Mouse (Mus musculus) heart, postnatal 25 days (tissue): ENCODE measurements around the gene Naa16. TPM values are rescaled to one million over a fixed set of nuclear protein-coding genes. Genes with fewer than 3 reads are reported as not detected.

Experiments used
- DNase-seq: peaks from one replicate; pipeline ENCODE4 v3.0.0; 2022; ENCODE audit warnings: low spot score
- intact Hi-C: fragments of 180-260 bp; cut with DNase I; formaldehyde crosslinking; loops from one replicate; pipeline ENCODE4 v1.15.1; 2025
- total RNA-seq, 2 experiments: library from RNA; stranded (reverse); gene quantifications; 2 replicates each; pipeline ENCODE4 v1.2.3; 2021

Gene Naa16
- total RNA-seq, 2 experiments from 2014 or later = 10.0 to 10.6 TPM

DNA sequence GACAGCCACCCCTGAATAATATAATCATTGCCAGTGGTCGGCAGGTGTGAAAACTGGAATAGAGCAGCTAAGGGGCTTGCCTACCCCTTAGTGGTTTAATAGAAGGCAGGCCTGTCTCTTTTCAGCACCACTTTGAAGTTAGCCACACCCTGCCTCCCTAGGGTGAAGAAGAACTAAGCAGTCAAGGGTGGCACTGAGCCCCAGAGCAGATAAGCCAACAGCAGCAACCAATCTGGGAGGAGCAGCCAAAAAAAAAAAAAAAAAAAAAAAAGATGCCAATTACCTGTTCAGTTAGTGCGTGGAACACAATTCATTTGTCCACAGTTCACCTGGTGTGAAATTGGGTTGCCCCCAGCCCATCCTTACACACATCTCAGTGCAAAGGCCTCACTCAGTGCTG, 87.4 kb downstream of the Naa16 start:
- intact Hi-C loops = loop anchor here (10.0 kb wide), 1 partner anchor 628 kb away; no protein-coding TSS in a partner anchor

GRCm38 (mm10) chr14:79301466-79301875, 89.1 kb downstream of the Naa16 start, which contains the start of gene Rgcc:
Gene Rgcc (minus strand): TSS chr14:79301645.
- intact Hi-C loops = loop anchor here (2.0 to 10.0 kb wide), 2 partner anchors 23 to 627 kb away; no protein-coding TSS in a partner anchor
- DNase-seq = peak; percentile 90

More for the DNA sequence above, 87.4 kb downstream of the Naa16 start:
- DNase-seq = no peak

DNA sequence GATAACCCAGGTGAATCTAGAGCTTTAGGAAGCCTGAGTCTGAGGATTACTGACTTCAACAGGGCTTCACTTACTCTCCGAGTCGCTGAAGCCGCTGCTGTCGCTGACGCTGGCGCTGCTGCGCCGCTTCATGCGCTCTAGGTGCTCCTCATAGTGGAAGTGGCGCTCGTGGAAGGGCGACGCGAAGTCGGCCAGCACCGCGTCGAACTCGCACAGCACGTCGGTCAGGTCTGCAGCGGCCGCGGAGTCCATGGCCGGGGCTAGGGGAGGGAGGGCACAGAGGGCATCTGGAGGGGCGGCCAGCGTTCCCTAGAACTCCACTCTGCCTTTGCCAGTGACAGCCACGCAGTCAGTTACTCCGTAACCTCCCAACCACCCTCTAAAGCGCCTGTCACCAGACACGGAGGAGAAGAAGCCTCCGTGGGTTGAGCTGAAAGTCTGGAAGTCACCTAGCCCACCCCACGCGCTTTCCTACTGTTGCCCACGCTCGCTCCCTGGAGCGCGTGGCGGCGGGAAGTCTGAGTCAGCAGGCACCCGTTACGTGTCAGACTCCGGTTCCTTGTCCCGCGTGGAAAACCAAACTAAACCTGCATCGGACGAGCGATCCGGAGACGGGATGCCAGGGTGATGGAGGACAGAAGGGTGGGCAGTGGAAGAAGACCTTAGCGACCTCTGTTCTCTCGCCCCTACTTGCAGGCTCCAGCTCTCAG, 89.8 kb downstream of the Naa16 start:
- DNase-seq = no peak
- intact Hi-C loops = loop anchor here (2.0 to 10.0 kb wide), 2 partner anchors 22 to 626 kb away; no protein-coding TSS in a partner anchor

- no peak for DNase-seq
- intact Hi-C loops = loop anchor here (2.0 to 10.0 kb wide), 2 partner anchors 21 to 625 kb away; no protein-coding TSS in a partner anchor
Measured at GRCm38 (mm10) chr14:79299796-79300195, 90.8 kb downstream of the Naa16 start.

- intact Hi-C loops = no loop called here
Measured at GRCm38 (mm10) chr14:79299230-79299629, 91.3 kb downstream of the Naa16 start.

DNA sequence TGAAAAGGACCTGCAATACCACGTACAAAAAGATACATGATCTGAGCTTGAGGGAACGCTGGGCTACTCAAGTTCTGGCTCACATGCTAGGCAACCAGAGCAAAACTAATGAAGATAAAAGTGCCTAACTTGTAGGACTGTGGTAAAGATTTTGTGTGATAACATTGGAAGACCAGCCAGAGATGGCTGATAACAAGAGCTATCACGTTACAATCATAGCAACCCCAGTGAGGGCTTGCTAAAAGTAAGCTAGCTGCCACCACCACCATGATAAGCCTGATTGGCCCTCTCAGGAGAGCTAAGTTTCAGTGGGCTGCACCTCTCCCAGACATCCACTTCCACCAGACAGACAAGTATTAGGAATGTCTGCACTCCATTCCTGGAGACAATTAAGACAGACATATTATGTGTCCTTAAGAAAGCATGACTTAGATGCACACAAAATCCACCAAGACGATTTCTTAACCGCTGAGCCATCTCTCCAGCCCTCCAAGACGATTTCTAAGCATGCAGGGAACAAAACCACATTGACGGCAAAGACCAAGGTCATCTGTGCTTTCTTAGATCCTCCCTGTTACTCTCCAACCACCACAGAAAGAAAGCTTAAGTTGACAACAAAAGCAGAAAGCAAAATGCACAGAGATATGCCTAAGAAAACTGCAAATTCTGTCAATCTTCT, 92.1 kb downstream of the Naa16 start:
- intact Hi-C loops = no loop called here

More at GRCm38 (mm10) chr14:79299230-79299629, 91.3 kb downstream of the Naa16 start:
- DNase-seq = no peak

GRCm38 (mm10) chr14:79296836-79297235, 93.7 kb downstream of the Naa16 start:
- intact Hi-C loops = no loop called here
- no peak for DNase-seq

More for the DNA sequence above, 92.1 kb downstream of the Naa16 start:
- no peak for DNase-seq

GRCm38 (mm10) chr14:79296201-79296600, 94.4 kb downstream of the Naa16 start:
- no peak for DNase-seq
- intact Hi-C loops = no loop called here

DNA sequence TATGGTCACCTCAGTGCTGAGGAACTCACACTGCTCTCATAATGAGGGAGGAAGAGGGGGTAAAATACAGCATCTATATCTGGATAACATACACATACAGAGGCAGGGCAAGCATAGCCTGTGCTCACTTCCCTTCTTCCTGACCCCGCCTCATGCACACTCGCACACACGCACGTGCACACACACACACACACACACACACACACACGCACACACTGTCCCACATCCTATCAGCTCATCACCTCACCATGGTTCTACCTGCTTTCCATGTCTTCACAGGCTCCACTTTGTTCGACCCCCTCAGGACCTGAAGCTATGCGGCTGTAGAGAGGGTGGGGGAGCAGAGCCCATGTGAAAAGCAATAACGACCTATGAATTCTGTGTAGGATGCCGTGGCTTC, 95.0 kb downstream of the Naa16 start:
- intact Hi-C loops = no loop called here
- DNase-seq = no peak

DNA sequence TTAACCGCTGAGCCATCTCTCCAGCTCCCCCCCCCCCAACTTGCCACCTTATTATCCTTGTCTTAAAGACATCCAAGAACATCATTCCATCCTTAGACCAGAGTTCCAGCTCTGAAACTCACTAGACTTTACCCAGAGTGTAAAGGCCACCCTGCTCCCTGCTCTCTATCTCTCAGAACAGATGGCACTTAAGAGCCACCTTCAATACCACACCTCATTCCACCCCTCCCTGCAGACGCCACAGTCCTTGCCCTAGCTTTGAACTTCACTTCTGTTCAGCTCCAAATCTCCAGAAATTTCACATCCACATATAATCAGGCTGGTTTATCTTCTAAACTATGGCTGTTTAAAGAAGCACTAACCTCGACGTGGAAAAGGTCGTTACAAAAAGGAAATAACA, 95.6 kb downstream of the Naa16 start:
- no peak for DNase-seq
- intact Hi-C loops = no loop called here

DNA sequence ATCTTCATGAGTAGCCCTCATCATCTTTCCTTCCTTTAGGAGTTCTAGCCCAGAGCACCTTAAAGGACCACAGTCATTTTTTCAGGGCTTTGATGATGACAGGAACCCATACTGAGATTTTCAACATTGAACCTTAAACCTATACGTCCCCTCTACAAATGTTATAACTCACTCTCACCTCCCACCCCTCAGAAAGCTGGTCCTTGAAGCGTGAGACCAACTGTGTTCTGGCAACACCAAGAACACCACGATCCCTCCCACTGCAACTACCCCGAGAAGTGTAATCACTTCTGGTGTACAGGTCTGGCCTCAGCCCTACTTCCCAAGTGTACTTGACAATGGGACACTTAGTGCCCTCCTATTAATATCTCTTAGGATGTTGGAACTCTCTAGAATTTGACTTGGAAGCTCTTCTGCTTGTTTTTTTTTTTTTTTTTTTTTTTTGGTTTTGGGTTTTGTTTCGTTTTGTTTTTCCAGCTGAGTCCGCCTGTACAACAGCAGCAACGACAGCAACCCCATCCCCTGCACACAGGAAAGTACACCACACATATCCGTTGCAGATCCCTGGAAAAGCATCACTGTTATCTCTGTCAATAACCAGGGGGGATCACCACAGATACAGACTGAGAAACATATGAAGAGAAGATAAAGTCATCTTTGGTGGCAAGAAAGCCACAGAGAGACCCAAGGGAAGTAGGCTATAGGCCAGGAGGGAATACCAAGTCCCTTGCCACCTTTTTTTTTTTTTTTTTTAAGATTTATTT, 96.3 kb downstream of the Naa16 start:
- intact Hi-C loops = no loop called here
- no peak for DNase-seq

DNA sequence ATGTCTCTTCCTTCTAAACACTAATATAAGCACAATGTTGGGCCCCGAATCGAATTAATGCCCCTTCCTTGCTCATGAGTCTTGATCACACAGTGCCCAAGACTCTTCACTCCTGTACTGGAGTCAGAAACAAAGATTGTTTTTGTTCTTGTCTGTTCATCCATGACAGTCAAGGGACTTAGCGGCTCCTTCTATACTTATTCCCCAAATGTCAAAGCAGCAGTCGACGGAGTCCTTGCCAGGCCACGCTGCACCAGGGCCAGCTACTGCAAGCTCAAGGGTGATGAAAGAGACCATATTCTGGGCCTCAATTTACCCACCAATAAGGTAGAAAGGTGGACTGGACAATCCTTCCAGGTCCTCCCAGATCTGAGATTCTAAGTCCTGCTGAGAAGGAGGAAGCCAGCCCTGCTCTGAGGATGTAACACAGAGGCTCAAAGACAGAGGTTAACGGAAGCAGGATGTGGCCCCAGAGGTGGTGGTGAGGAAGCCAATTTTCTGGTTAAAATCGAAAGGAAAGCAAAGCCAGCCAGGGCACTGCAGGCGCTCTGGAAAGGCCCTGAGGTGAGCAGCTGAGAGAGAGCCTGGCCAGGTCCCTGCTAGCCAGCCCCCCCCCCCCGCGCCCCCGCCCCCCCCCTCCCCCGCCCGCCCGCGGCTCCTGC, 97.3 kb downstream of the Naa16 start:
- intact Hi-C loops = no loop called here
- DNase-seq = no peak

DNA sequence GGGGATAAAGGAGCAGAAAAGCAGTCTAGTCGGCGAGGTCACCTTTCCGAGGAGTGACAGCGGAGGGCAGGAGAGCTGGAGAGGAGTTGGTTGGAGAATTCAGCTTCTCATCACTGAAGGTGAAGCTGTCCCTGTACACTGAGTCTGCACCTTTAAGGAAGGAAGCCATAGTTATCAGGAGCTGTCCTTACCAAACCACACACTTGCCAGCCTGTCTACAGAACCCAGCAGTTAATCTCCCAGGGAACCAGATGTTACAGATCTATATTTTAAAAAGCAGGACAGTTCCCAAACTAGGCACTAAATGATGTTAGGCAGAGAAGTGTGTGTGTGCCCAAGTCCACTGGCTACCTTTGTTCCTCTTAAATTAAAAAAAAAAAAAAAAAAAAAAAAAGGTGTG, 98.9 kb downstream of the Naa16 start:
- DNase-seq = no peak
- intact Hi-C loops = no loop called here

GRCm38 (mm10) chr14:79290683-79291425, 99.7 kb downstream of the Naa16 start:
- intact Hi-C loops = no loop called here
- no peak for DNase-seq

GRCm38 (mm10) chr14:79289909-79290308, 100.7 kb downstream of the Naa16 start:
- DNase-seq = no peak
- intact Hi-C loops = no loop called here

DNA sequence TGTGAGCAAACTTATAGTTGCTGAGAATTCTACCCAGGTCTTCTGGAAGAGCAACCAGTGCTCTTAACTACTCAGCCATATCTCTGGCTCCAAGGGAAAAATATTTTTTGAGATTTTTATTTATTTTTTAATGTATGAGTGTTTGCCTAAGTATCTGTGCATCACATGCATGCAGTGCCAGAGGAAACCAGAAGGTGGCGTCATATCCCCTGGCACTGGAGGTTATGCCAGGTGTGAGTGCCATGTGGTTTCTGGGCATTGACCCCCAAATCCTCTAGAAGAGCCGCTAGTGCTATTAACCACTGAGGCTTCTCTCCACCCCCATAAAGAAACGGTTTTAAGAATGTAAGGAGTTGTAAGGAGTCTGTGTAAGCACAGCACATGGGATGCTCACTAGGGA, 102.3 kb downstream of the Naa16 start:
- intact Hi-C loops = no loop called here

DNA sequence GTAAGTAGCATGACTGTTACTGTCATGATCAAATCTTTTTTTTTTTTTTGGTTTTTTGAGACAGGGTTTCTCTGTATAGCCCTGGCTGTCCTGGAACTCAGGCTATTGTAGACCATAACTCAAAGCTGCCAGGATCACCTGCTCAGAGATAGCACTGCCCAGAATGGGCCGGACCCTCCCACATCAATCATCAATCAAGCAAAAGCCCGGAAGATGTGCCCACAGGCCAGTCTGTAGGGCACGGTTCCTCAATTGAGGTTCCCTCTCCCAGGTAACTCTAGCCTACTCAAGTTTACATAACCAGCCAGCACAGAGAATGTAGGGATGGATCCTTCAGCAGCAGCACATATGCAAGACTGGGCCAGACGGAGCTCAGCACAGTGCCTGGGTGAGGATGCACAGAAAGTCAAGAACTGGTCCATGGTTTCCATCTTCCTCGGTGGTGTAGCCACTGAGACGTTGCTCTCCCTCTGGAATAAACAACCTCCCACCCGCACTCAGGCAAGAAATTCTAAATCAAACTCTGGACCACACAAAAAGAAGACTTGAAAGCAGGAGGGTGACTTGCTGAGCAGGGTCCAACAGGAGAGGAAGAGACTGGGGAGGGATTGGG, 103.2 kb downstream of the Naa16 start:
- no peak for DNase-seq
- intact Hi-C loops = no loop called here

More for the DNA sequence above, 102.3 kb downstream of the Naa16 start:
- no peak for DNase-seq

DNA sequence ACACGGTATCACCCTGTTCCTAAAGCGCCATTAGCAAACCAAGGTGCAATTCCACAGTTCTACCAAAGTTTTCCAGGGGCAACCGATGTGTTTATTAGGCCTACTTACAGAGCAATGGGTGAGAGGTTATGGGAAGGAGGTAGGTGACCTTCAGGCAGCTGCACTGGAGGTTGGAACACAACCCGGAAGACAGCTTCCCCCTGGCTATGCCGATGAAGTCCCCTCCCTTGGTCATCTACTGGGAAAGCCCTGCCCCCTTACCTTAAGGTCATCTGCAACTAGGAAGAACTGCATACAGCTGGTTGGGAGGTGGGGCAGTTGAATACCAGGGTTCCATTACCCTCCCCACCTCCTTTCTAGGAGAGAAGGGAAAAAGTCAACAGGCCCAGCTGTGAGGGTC, 105.0 kb downstream of the Naa16 start:
- intact Hi-C loops = no loop called here
- no peak for DNase-seq

DNA sequence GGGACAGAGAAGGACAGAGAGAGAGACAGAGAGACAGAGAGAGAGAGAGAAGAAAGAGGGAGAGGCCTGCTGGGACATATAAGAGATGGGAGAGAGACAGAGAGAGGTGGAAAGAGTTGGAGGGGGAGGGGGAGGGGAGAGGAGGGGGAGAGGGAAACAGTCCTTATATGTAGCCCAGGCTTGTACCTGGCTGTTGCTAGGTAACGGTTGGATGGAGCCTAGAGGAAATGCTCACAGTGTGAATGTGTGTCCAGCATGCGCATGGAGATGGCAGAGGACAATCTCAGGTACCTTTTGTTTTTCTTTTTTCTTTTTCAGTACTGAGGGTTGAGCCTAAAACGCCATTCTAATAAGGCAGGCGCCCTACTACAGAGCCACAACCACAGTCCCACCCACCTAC, 106.0 kb downstream of the Naa16 start:
- intact Hi-C loops = no loop called here
- no peak for DNase-seq
